Mouse (Mus musculus): ENCODE data around the gene Map4k3. TPM values are rescaled to one million over a fixed set of nuclear protein-coding genes. Genes with fewer than 3 reads are reported as not detected.
"Not testable (repeated sequence)": the region's sequence is repeated elsewhere in the genome, so short reads cannot be mapped to it uniquely, and the experiment has no call there.

Map4k3 gene
- 10 to 100 TPM; 30.0 to 34.6 TPM for total RNA-seq (2021)
- long read RNA-seq, experiment 1, full-length matches to known transcripts, result 19 of 28 reads
- long read RNA-seq, experiment 1, partial matches to known transcripts, result 2 of 28 reads
- long read RNA-seq, experiment 1, other reads (novel, unspliced or antisense), result 7 of 28 reads
- long read RNA-seq, experiment 2, full-length matches to known transcripts, result 23 of 39 reads
- long read RNA-seq, experiment 2, partial matches to known transcripts, result 1 of 39 reads
- long read RNA-seq, experiment 2, other reads (novel, unspliced or antisense), result 15 of 39 reads

GRCm38 (mm10) chr17:80728062-80728858 is at the start of gene Map4k3:
Map4k3 (minus strand) TSS chr17:80728485.
- DNase-seq, result peak; percentile 90 to 93
- intact Hi-C loops (cut with DNase I), result loop anchor here (5.0 kb wide), 4 partner anchors 36 to 254 kb away; no protein-coding TSS in a partner anchor

DNA sequence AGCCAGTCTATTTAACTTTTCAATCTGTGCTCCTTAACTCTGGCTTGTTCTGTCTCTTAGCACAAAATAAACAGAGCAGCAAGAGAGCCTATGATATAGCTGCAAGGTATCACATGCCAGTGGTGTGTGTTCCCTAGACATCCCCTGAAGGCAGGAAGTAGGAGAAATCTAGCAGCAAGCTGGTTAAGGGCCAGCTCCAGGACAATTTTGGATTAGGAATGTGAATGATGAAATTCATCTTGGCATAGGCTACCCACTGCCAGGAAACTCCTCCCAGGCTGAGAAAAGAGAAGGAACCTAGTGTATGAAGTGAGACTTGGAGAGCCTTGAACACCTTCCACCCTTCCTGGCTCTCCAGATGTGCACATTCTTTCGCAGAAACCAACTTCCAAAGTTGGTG is 49.3 kb upstream of the Map4k3 start:
- intact Hi-C loops (cut with DNase I), result no loop called here
- no peak for DNase-seq

- DNase-seq, result peak in 1 of 2 experiments; percentile 40
- intact Hi-C loops (cut with DNase I), result no loop called here
Observed at GRCm38 (mm10) chr17:80775178-80775788, 47.0 kb upstream of the Map4k3 start.

DNA sequence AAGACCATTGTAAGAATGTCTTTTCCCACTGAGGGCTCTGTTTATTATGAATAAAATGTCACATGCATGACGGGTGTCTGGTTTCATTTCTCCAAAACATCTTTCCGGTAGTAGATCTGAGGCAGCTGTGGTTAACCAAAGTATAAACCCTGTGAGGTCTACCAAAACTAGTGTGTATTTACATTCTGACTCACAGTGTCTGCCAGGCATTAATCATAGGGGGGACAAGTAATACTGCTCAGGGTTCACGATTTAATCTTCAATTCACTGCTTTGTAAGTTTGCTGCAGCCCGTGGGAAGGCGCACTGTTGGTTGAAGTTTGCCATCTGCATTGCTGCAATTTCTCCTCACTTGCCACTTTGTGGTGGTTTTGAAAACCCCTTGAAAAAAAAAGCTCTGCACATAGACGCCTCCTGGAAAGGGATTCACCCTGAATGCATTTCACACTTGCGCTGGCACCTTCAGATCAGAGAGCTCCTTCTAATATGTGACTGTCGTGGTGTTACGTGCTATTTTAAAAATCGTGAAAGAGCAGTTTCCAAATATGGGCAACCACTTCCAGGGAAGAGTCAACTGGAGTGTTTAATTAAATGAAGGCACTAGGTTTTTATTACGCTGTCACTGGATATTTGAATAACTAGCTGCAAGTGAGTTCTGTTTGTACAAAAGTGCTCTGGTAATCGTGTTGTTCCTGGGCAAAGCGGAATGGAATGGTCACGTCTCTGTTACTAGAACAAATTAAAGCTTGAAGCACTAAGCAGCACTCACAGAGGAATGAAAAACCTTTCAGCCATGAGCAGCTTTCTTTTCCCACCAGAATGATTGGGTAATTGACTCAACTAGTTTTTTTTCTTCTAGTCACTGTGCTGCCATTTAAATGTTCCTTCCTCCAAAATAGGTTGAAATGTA is 44.5 kb upstream of the Map4k3 start:
- intact Hi-C loops (cut with DNase I), result no loop called here
- no peak for DNase-seq

DNA sequence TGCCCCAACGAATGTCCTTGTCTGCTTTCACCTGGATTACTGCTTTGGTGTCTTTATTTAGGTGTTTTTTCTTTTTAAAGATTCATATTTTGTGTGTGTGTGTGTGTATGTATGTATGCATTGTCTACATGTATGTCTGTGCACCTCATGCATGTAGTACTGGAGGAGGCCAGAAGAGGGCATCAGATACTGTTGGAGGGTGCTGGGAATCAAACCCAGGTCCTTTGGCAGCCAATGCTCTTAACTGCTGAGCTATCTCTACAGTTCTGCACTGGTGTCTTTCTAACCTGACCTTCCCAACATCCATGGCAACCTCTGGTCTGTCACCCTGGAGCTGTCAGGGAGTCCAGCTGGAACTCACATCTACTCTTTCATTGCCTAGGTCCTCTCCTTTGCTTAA is 41.8 kb upstream of the Map4k3 start:
- intact Hi-C loops (cut with DNase I), result no loop called here
- no peak for DNase-seq

GRCm38 (mm10) chr17:80765204-80765603 is 36.9 kb upstream of the Map4k3 start:
- DNase-seq, result no peak
- intact Hi-C loops (cut with DNase I), result no loop called here

DNA sequence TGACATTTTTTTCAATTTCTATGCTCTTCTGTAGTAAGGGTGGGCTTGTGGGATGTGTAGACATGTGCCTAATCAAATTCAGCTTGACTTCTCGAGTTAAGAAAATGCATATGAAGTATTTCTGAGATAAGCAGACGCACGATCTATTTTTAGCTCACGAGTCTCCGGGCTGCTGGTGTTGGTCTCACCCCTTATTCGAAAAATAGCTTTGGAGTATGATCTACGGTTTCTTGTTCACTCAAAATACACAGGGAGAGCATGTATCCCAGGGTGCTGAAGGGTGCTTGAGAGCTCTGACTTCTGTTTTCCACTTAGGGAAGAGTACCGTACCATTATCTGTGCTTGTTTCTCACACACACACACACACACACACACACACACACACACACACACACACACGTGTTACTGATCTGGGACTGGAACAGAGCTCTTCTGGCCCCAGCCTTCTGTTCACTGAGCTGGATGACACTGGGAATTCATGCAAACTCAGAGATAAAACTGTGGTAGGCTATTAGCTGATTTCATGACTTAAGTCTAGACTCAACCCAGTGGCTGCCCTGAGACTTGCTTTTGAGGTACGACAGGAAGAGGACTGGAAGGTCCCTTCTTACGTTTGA is 34.9 kb upstream of the Map4k3 start:
- DNase-seq, result no peak
- intact Hi-C loops (cut with DNase I), result no loop called here

DNA sequence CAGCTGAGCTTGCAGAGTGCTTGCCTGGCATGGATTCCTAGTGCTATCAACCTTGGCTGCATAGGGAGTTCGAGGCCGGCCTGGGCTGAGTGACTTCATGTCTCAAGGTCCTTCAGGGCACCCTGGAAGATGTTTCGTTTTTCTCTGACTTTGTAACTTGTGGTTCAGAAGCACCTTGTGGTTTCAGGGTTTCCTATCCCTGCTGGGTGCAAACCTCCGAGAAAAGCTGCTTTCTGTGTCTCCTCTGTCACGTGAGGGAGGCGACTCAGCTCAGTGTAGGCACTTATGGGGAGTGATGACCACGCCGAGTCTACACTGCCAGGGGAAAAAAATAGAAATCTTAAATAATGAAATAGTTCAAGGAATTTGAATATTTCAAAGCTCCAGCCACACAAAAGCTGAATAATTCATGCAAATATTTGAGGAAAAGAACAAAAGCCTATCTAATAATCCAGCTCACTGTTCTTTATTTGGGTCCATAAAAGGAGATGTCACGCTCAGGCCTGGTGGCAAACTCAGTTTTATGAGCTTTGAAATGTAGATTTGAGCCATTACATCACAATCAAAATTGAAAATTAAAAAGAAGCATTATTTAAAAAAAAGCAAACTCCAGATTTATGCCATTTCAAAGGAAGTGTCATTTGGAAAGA is 34.2 kb upstream of the Map4k3 start:
- intact Hi-C loops (cut with DNase I), result no loop called here
- no peak for DNase-seq

DNA sequence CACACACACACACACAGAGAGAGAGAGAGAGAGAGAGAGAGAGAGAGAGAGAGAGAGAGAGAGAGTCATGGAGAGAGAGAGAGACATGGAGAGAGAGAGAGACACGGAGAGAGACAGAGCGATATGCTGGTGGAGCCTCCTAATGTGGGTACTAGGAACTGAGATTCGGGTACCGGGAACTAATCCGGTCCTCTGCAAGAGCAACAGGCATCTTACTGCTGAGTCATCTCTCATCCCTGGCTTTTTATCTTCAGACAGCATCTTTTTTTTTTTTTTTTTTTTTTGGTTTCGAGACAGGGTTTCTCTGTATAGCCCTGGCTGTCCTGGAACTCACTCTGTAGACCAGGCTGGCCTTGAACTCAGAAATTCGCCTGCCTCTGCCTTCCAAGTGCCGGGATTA is 32.9 kb upstream of the Map4k3 start:
- DNase-seq; intact Hi-C loops (cut with DNase I): not testable (repeated sequence)

DNA sequence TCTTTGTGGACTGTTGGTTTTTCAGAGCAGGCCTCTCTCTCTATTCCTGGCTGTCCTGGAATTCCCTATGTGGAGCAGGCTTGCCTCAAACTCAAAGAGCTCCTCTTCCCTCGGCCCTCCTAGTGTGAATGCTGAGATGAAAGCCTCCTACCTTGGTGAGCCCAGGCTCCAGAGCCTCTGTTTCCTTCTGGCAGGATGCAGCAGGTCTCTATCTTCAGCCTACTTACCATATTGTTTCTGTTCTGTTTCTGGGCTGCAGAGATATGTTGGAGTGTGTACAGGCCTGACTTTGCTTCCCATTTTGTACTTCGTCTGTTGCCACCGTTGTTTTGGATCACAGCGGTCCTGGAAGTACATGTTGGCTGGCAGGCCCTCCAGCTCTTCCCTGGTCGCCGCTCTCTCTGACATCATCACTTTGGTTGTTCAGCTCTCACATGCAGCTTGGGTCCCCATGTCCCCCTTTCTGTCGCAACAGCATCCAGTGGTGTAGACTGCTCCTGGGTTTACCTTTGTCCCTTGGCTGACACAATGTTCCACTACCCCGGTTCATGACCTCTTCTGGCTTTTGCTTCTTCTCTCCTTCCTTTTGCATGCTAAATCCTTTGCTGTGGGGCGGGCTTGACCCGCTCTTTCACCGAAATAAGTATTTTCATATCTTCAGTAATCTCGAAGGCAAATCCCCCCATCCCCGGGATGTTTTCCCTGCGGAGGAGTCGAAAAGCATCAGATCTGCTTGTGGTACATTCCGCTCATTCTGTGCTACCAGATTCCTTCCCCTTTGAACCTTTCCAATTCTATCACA is 32.3 kb upstream of the Map4k3 start:
- no peak for DNase-seq
- intact Hi-C loops (cut with DNase I), result no loop called here

- intact Hi-C loops (cut with DNase I), result no loop called here
- no peak for DNase-seq
Observed at GRCm38 (mm10) chr17:80756043-80756442, 27.8 kb upstream of the Map4k3 start.

DNA sequence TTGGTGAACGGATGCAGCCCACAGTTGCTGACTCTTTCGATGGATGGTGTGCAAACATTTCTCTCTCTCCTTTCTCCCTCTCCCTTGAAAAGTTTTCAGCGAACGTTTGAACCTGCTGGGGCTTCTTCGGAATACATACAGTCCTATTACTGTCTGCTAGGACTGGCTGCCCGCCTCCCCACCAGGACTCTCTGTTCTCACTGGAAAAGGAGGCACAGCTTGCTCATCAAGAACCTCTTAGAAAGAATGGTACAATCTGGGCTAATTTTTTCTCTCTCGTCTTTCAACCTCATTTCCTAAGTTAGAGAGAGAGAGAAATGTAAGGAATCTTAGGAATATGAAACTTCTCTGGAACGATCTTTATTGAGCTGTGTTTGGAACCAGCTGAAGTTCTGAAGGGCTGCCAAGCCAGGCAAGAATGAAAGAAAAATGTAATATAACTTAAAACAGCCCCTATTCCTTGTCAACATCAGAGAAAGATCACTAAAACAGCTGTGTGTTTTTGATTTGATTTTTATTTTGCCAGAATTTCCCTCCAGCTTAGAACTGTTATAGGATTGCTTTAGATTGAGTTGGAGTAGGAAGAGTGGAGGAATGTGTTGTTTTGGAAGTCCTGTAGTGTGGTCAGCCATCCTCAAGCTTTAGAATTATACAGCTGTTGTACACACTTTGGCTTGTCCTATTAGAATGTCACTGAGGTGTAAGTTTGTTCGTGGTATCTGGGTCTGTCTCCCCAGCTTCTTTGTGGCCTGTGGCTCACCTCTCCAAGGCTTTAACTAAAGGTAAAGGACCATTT is 27.0 kb upstream of the Map4k3 start:
- intact Hi-C loops (cut with DNase I), result no loop called here
- DNase-seq, result no peak

DNA sequence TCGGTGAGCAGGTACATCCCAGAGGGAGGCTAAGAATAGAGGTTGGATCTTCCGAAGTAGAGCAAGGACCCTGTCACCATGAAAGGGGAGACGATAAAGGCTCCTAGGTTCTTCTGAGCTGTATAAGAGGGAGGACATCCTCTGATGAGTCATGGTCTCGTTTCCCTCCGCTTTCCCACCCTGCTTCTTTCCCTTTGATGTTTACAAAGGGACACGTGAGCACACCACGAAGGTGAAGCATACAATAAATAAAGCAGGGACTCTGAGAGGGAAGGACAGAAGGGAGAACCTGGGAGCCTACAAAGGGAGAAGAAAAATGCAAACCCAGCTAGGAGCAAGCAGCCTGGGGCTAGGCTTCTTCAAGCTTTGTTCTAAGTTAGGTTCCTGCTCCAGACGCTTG is 26.3 kb upstream of the Map4k3 start:
- intact Hi-C loops (cut with DNase I), result no loop called here
- DNase-seq, result no peak

GRCm38 (mm10) chr17:80752466-80752865 is 24.2 kb upstream of the Map4k3 start:
- DNase-seq, result no peak
- intact Hi-C loops (cut with DNase I), result no loop called here

- DNase-seq, result no peak
- intact Hi-C loops (cut with DNase I), result no loop called here
Observed at GRCm38 (mm10) chr17:80739421-80739820, 11.1 kb upstream of the Map4k3 start.

- no peak for DNase-seq
- intact Hi-C loops (cut with DNase I), result no loop called here
Observed at GRCm38 (mm10) chr17:80734700-80735099, 6.4 kb upstream of the Map4k3 start.

DNA sequence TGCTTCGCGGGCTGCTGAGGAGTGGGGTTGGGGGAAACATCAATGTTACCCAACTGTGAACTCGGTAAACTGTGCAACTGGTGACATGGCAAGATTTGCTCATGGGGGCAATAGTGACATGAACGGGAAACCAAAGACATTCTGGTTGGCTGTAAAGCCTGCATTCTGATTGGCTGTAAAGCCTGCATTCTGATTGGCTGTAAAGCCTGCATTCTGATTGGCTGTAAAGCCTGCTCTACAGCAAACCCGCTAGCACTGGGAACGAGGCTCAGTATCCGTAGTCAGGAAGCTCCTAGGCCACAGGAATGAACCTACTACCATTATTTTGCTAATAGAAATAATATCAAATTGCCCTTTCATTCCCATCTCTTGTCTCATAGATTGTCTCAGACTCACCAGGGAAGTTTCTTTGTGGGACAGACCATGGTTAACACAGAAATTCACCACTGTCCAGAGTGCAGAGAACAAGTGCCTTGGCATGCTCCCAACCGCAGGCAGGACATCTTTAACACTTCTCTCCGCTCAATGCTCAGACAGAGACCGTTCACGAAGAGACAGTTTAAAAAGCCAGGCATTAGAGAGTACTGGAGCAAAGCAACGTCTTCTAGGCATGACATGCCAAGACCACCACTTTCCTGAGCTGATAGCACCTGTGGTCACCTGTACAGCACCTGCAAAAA is 5.0 kb upstream of the Map4k3 start:
- intact Hi-C loops (cut with DNase I), result no loop called here
- no peak for DNase-seq
